Mouse (Mus musculus) kidney, adult 2 months (tissue): ENCODE measurements around the gene Itgav.

Experiments used
- CTCF ChIP-seq: fragments of 200-500 bp; conservative IDR thresholded peaks from 2 replicates; pipeline ENCODE4 v1.5.1; 2011; ENCODE audit warnings: low read depth, mild to moderate bottlenecking, control low read depth, low read length, moderate library complexity, mixed read lengths; ENCODE audit not compliant: insufficient read depth, insufficient read length
- POLR2A ChIP-seq: fragments of 200-500 bp; IDR thresholded peaks from one replicate; pipeline ENCODE4 v1.6.1; 2011; ENCODE audit warnings: low read depth, low read length, control low read depth

DNA sequence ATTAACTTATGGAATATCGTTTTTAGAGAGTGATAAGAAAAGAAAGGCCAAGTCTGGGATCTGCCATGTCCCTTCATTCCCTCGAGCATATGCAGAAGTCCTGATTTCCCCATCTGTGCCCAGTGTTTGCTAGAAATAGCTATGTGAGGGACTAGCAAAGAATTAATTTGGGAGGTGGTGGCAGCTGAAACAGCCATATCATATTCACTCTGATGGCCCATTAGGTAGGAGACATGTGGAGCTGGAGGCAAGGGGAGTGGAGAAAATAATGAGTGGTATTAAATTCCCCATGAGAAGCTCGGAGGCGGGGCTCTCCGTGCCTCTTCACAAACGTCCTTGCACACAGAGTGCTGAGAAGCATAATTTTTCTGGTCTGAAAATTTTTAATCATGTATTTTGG, 92.0 kb downstream of the Itgav start:
- TF ChIP-seq CTCF (no peak), POLR2A (no peak)
